Mouse (Mus musculus) urinary bladder, postnatal 25 days (tissue): ENCODE measurements at regions not wholly inside any gene's neighbourhood (a gene's known extent, or its start where the extent isn't known, plus 50 kb on each side); places are given as distances from the start of the nearest gene placed in this dataset.

Experiments used
- DNase-seq: peaks from one replicate; pipeline ENCODE4 v3.0.0; 2022; ENCODE audit warnings: low spot score

GRCm38 (mm10) chr9:56547291-56547977 is 129.0 kb downstream of the Hmg20a start:
- no peak for DNase-seq

- peak; percentile 24 for DNase-seq
Measured at GRCm38 (mm10) chr9:56549774-56550173, 131.4 kb downstream of the Hmg20a start.

- no peak for DNase-seq
Measured at GRCm38 (mm10) chr9:56550178-56550577, 131.8 kb downstream of the Hmg20a start.

GRCm38 (mm10) chr9:56551376-56552186 is 133.2 kb downstream of the Hmg20a start:
- no peak for DNase-seq

GRCm38 (mm10) chr9:56552187-56552686 is 133.8 kb downstream of the Hmg20a start:
- peak; percentile 10 for DNase-seq

- peak; percentile 82 for DNase-seq
Measured at GRCm38 (mm10) chr9:56552766-56553165, 134.4 kb downstream of the Hmg20a start.

GRCm38 (mm10) chr9:56553626-56554025 is 135.2 kb downstream of the Hmg20a start:
- no peak for DNase-seq

GRCm38 (mm10) chr9:56554096-56554495 is 135.7 kb downstream of the Hmg20a start:
- DNase-seq = no peak

GRCm38 (mm10) chr9:56559618-56560144 is 141.3 kb downstream of the Hmg20a start:
- no peak for DNase-seq

- no peak for DNase-seq
Measured at GRCm38 (mm10) chr9:56562440-56562839, 144.0 kb downstream of the Hmg20a start.

GRCm38 (mm10) chr9:56564048-56564737 is 145.8 kb downstream of the Hmg20a start:
- DNase-seq = no peak
